Mouse (Mus musculus) lung, adult 2 months (tissue): ENCODE measurements around the gene Gm20388.

Experiments used
- CTCF ChIP-seq: fragments of 200-500 bp; IDR thresholded peaks from 2 replicates; pipeline ENCODE4 v1.5.1; 2011; ENCODE audit warnings: mild to moderate bottlenecking, low read length, control low read depth; ENCODE audit not compliant: insufficient read depth
- POLR2A ChIP-seq: fragments of 200-500 bp; IDR thresholded peaks from 2 replicates; pipeline ENCODE4 v1.6.1; 2011; ENCODE audit warnings: low read depth, mild to moderate bottlenecking, control low read depth, low read length, borderline replicate concordance; ENCODE audit errors: extremely low read depth

- TF ChIP-seq POLR2A, result no peak
- no peak for TF ChIP-seq CTCF
Observed at GRCm38 (mm10) chr8:123729055-123729785, 3818.6 kb downstream of the Gm20388 start.
